Mouse (Mus musculus): ENCODE results near the gene Kirrel.

Kirrel gene

GRCm38 (mm10) chr3:87174096-87174768 is at the start of gene Kirrel:
Kirrel (minus strand) TSS chr3:87174747.
- DNase-seq (ENCODE audit: inconsistent age in 2 of 2, low spot score in 1 of 2): peak; percentile 87 to 93

DNA sequence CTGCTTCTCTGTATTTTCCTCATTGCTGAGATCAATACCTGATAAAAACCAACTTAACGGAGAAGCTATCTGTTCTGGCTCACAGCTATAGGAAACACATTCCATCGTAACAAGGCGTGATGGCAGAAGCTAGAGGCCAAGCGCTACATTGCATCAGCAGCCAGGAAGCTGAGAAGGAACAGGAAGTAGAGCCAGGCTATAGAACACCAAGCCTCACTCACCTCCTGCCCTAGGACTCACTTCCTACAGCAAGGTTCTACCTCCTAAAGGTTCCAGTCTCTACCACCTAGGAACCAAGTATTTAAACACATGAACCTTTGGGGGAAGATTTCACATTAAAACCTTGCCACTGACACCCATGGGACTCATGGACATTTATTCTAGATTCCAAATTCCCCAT is 49.1 kb upstream of the Kirrel start:
- DNase-seq (ENCODE audit: inconsistent age in 2 of 2, low spot score in 1 of 2): no peak

GRCm38 (mm10) chr3:87222346-87222745 is 47.8 kb upstream of the Kirrel start:
- DNase-seq (ENCODE audit: inconsistent age in 2 of 2, low spot score in 1 of 2): no peak

GRCm38 (mm10) chr3:87215176-87215575 is 40.6 kb upstream of the Kirrel start:
- no peak for DNase-seq (ENCODE audit: inconsistent age in 2 of 2, low spot score in 1 of 2)

DNA sequence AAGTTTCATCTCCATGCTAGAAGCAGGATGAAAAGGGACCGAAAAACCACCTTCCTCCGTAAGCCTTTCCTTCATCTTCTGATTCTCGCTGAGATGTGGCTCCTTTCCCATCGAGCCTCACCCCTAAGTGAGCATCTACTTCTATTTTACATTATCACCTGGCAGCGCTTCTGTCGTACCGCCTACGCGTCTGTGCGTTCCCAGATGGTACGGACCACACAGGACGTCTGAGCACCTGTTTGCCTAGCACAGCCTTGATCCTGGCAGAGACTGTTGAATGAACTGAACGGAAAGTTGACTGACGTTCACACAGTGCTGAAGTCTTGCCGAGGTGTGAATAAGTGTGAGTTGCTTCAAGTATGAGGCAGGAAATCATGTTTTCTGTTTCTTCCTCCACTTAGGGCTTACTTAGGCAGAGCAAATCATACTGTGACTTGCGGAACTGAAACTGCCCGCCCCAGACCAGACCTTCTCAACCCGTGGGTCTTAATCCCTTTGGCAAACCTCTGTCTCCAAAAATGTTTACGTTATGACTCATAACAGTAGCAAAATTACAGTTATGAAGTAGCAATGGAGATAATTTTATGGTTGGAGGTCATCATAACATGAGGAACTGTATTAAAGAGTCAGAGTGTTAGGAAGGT is 39.8 kb upstream of the Kirrel start:
- no peak for DNase-seq (ENCODE audit: inconsistent age in 2 of 2, low spot score in 1 of 2)

- no peak for DNase-seq (ENCODE audit: inconsistent age in 2 of 2, low spot score in 1 of 2)
Observed at GRCm38 (mm10) chr3:87206336-87207075, 32.0 kb upstream of the Kirrel start.

DNA sequence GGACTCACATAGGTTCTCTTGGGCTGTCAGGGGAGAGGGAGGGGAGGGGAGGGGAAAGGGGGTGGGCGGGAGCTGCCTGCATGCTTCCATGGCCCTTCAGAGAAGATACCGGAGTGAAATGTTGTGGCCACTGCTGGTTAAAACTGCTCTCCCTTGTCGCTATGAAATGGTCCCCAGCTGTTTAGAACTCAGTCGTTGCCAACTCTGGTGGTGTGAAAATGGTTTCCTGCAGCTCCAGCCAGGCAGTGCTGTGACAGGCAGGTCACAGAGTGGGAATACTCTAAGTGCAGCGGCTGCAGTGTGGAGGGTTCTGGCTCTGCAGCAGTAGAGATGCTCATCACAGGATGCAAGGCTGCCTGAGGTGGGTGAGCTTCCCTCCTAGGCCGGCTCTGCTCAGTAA is 22.1 kb upstream of the Kirrel start:
- no peak for DNase-seq (ENCODE audit: inconsistent age in 2 of 2, low spot score in 1 of 2)

- no peak for DNase-seq (ENCODE audit: inconsistent age in 2 of 2, low spot score in 1 of 2)
Observed at GRCm38 (mm10) chr3:87195041-87195440, 20.5 kb upstream of the Kirrel start.

GRCm38 (mm10) chr3:87194591-87194990 is 20.0 kb upstream of the Kirrel start:
- no peak for DNase-seq (ENCODE audit: inconsistent age in 2 of 2, low spot score in 1 of 2)

GRCm38 (mm10) chr3:87193756-87194155 is 19.2 kb upstream of the Kirrel start:
- no peak for DNase-seq (ENCODE audit: inconsistent age in 2 of 2, low spot score in 1 of 2)

- DNase-seq (ENCODE audit: inconsistent age in 2 of 2, low spot score in 1 of 2): no peak
Observed at GRCm38 (mm10) chr3:87193352-87193751, 18.8 kb upstream of the Kirrel start.

DNA sequence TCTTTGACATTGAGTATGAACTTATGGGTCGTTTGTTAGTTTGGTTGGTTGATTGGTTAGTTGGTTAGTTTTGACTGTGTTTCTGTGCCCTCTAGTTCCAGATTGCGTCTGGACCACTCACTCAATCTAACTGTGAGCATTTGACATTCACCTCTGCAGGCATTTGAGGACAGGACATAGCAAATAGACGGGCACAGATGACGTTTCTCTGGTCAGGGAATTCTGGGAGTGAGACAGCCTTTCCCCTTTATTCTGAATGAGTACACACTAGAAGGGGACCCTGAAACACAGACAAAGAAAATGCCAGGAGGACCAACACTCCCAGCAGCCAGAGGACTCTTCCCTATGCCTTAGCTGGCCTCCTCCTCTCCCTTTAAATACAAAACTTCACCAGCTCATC is 2.1 kb upstream of the Kirrel start:
- DNase-seq (ENCODE audit: inconsistent age in 2 of 2, low spot score in 1 of 2): no peak

DNA sequence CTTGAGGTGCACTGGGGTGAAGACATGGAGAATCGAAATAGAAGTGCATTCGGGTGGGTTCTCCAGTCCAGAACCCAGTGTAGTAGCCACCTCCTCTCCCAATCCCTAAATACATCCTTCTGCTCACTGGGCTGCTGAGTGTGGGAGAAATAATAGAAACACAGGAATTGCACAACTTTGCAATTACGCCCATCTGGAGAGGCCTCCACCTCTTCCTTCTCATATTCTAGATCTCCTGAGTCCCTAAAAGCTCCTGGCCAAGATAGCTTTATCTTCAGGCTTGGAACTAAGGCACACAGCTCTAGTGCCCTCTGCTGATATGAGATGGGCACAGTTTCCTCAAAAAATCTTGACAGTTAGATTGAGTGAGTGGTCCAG is 880 bp upstream of the Kirrel start:
- peak in 1 of 2 experiments; percentile 77 for DNase-seq (ENCODE audit: inconsistent age in 2 of 2, low spot score in 1 of 2)

GRCm38 (mm10) chr3:87174769-87175437 is 356 bp upstream of the Kirrel start:
- no peak for DNase-seq (ENCODE audit: inconsistent age in 2 of 2, low spot score in 1 of 2)

- no peak for DNase-seq (ENCODE audit: inconsistent age in 2 of 2, low spot score in 1 of 2)
Observed at GRCm38 (mm10) chr3:87173486-87174085, 961 bp downstream of the Kirrel start.

GRCm38 (mm10) chr3:87173103-87173444 is 1.5 kb downstream of the Kirrel start:
- peak in 1 of 2 experiments; percentile 48 for DNase-seq (ENCODE audit: inconsistent age in 2 of 2, low spot score in 1 of 2)

GRCm38 (mm10) chr3:87172351-87173102 is 2.0 kb downstream of the Kirrel start:
- peak; percentile 59 to 83 for DNase-seq (ENCODE audit: inconsistent age in 2 of 2, low spot score in 1 of 2)

GRCm38 (mm10) chr3:87171201-87172100 is 3.1 kb downstream of the Kirrel start:
- peak in 1 of 2 experiments; percentile 21 for DNase-seq (ENCODE audit: inconsistent age in 2 of 2, low spot score in 1 of 2)

DNA sequence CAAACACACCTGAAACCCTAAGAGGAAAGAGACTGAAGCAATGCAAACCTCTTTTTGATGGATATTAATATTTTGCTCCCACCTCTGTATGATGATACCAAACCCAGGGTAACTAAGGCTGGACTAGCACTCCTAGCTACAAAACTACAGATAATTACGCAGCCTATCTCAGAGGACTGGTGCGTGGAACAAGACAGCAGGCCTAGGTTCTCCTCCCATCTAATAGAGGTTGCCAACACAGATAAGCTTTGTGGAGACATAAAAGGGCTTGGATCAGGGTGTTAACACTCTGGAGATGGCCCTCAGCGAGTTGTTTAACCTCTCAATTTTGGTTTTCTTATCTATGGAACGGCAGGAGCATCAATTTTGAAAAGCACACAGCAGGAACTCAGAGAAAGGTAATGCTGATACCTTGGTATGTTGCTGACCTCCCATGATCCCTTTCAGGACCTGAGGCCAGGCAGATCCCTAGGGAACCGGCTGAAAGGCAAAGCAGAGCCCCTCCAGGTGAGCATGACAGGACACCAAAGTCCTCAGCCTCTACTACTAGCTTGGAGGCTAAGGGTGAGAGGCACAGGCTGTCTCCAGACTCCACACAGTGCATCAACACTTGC is 5.0 kb downstream of the Kirrel start:
- peak in 1 of 2 experiments; percentile 19 for DNase-seq (ENCODE audit: inconsistent age in 2 of 2, low spot score in 1 of 2)

Data from adrenal gland, adult (tissue).